ENCODE assay signal across 9 mouse cellular contexts in genomic region chr6:90945560-90946230, GRCm38 (mm10). TPM values are rescaled to one million over a fixed set of nuclear protein-coding genes. Genes with fewer than 3 reads are reported as not detected.
DNase-seq lines count a peak whose midpoint lies in the region; ATAC-seq and TF ChIP-seq lines count a peak whose summit lies in the region.
"Had no signal": no experiment of that assay in that cellular context is flagged by ENCODE, and none has a peak within 500 bp of the region (broad histone marks: within the 10 kb centered on the region; RNA-seq: fewer than 3 reads in every experiment).

No protein-coding gene starts in this region.

- H3K4me1 ChIP-seq in heart, embryonic 13.5 days = peaks cover 61% of the 10 kb centered on the region
- no peaks in the 10 kb centered on the region for H3K4me1 ChIP-seq in kidney, postnatal 0 days (replicated peaks; ENCODE audit: insufficient read depth, low read length)
- H3K4me1 ChIP-seq in lung, postnatal 0 days (ENCODE audit: insufficient read depth, low read depth, low read length) = peaks cover under 1% of the 10 kb centered on the region; the same call in 1 of the 2 replicates

- H3K27ac ChIP-seq in heart, embryonic 13.5 days (replicated peaks) = peak overlapping the region; percentile 30; the same call in 1 of the 2 replicates
- H3K27ac ChIP-seq in kidney, postnatal 0 days = no peak overlapping the region
- no peak overlapping the region for H3K27ac ChIP-seq in lung, postnatal 0 days (ENCODE audit: low read length)
- H3K27ac ChIP-seq: embryonic facial prominence, embryonic 13.5 days had no signal

- no peaks in the 10 kb centered on the region for H3K9me3 ChIP-seq in heart, embryonic 13.5 days
- no peaks in the 10 kb centered on the region for H3K9me3 ChIP-seq in kidney, postnatal 0 days (replicated peaks; ENCODE audit: low read length)
- H3K9me3 ChIP-seq in lung, postnatal 0 days (ENCODE audit: low read length) = no peaks in the 10 kb centered on the region
- H3K9me3 ChIP-seq: embryonic facial prominence, embryonic 13.5 days had no signal

- H3K4me3 ChIP-seq in heart, embryonic 13.5 days = no peak overlapping the region
- no peak overlapping the region for H3K4me3 ChIP-seq in kidney, postnatal 0 days (replicated peaks; ENCODE audit: low read depth, low read length)
- H3K4me3 ChIP-seq in lung, postnatal 0 days (ENCODE audit: low read depth, low read length) = no peak overlapping the region
- H3K4me3 ChIP-seq: embryonic facial prominence, embryonic 13.5 days had no signal

- H3K4me2 ChIP-seq in heart, embryonic 13.5 days = no peak overlapping the region
- H3K4me2 ChIP-seq in kidney, postnatal 0 days (ENCODE audit: low read length) = no peak overlapping the region
- no peak overlapping the region for H3K4me2 ChIP-seq in lung, postnatal 0 days (replicated peaks; ENCODE audit: low read depth, low read length)
- H3K4me2 ChIP-seq: embryonic facial prominence, embryonic 13.5 days had no signal

- DNase-seq in heart, adult 11 months = no peak
- DNase-seq in cerebellum, adult 9-11 months = peak; percentile 14
- peak; percentile 20 for DNase-seq in kidney, postnatal 0 days (ENCODE audit: low spot score)
- DNase-seq in lung, postnatal 0 days (ENCODE audit: low spot score) = peak; percentile 52
- DNase-seq in thymus, postnatal 25 days = no peak
- DNase-seq in spleen, postnatal 4 days (ENCODE audit: low spot score in 2 of 2) = no peak

- ATAC-seq in heart, embryonic 13.5 days (ENCODE audit: extremely low read depth, insufficient number of reproducible peaks, low FRiP score, low TSS enrichment) = no peak
- no peak for ATAC-seq in kidney, postnatal 0 days (replicated peaks; ENCODE audit: low FRiP score, low read depth)
- ATAC-seq in lung, postnatal 0 days = peak; percentile 49
- no peak for ATAC-seq in erythroblast, adult 5-6 weeks (replicated peaks; ENCODE audit: low FRiP score, poor library complexity, severe bottlenecking)

- H3K27me3 ChIP-seq in heart, embryonic 13.5 days (replicated peaks) = no peaks in the 10 kb centered on the region
- no peaks in the 10 kb centered on the region for H3K27me3 ChIP-seq in kidney, postnatal 0 days (ENCODE audit: insufficient read depth, low read length)
- H3K27me3 ChIP-seq in lung, postnatal 0 days (replicated peaks; ENCODE audit: insufficient read depth, low read length) = no peaks in the 10 kb centered on the region
- H3K27me3 ChIP-seq: embryonic facial prominence, embryonic 13.5 days had no signal

- H3K9ac ChIP-seq in heart, embryonic 13.5 days = no peak overlapping the region
- no peak overlapping the region for H3K9ac ChIP-seq in kidney, postnatal 0 days (ENCODE audit: low read depth, low read length)
- H3K9ac ChIP-seq in lung, postnatal 0 days (replicated peaks; ENCODE audit: low read depth) = no peak overlapping the region
- H3K9ac ChIP-seq: embryonic facial prominence, embryonic 13.5 days had no signal

- 42% methylated on average over 2 of the region's 2 CpGs for WGBS in heart, embryonic 13.5 days
- 43% methylated on average over 2 of the region's 2 CpGs for WGBS in kidney, postnatal 0 days
- 25% methylated on average over 2 of the region's 2 CpGs for WGBS in lung, postnatal 0 days

- H3K36me3 ChIP-seq in heart, embryonic 13.5 days = no peaks in the 10 kb centered on the region
- H3K36me3 ChIP-seq in kidney, postnatal 0 days (ENCODE audit: insufficient read depth, low read length) = no peaks in the 10 kb centered on the region
- H3K36me3 ChIP-seq in lung, postnatal 0 days (ENCODE audit: insufficient read depth, low read length) = no peaks in the 10 kb centered on the region
- H3K36me3 ChIP-seq: embryonic facial prominence, embryonic 13.5 days had no signal

- no peak for TF ChIP-seq CTCF in kidney, postnatal 0 days (IDR thresholded peaks at IDR 0.05; ENCODE audit: low read depth)
- TF ChIP-seq CTCF in lung, postnatal 0 days (IDR thresholded peaks at IDR 0.05) = no peak

- no peak for TF ChIP-seq EP300 in lung, postnatal 0 days (IDR thresholded peaks at IDR 0.05)

RNA-seq across cellular contexts. Expression of gene Iqsec1, which starts 42.8 kb away (rescaled TPM):
- polyA plus RNA-seq in heart, embryonic 13.5 days (2015; fragmentation: Nextera tagmentation; extraction: Ambion mirVana) = 13.5 and 14.3 TPM in 2 replicates
- 12.3 and 14.0 TPM in 2 replicates for polyA plus RNA-seq in kidney, postnatal 0 days (2015; fragmentation: Nextera tagmentation; extraction: Ambion mirVana)
- polyA plus RNA-seq in lung, postnatal 0 days (2015; fragmentation: Nextera tagmentation; extraction: Ambion mirVana) = 18.6 and 22.4 TPM in 2 replicates
- 118 and 132 TPM in 2 replicates for total RNA-seq in erythroblast, adult 5-6 weeks (2015; ENCODE audit: low replicate concordance)
- total RNA-seq in erythroblast, adult 5-6 weeks (2017; ENCODE audit: low replicate concordance) = 65.5 and 104 TPM in 2 replicates

Comparison
In these comparisons a context has a peak if more than half of its experiments do, and no peak if none do; other contexts are left out.
1. DNase-seq: peak in cerebellum, adult 9-11 months (single experiment), kidney, postnatal 0 days (single experiment) and lung, postnatal 0 days (single experiment); none in heart, adult 11 months (single experiment), thymus, postnatal 25 days (single experiment) and spleen, postnatal 4 days (0 of 2).